Mouse (Mus musculus) T-helper 1 cell (primary cell): ENCODE data around the gene Gbgt1.

Experiments used
- in situ Hi-C: fragments of 300-600 bp; cut with MboI, MseI; formaldehyde crosslinking; loops from one replicate; pipeline ENCODE4 v1.15.1; 2025; ENCODE audit warnings: high pct_unique_total_duplicates

Gbgt1 gene

DNA sequence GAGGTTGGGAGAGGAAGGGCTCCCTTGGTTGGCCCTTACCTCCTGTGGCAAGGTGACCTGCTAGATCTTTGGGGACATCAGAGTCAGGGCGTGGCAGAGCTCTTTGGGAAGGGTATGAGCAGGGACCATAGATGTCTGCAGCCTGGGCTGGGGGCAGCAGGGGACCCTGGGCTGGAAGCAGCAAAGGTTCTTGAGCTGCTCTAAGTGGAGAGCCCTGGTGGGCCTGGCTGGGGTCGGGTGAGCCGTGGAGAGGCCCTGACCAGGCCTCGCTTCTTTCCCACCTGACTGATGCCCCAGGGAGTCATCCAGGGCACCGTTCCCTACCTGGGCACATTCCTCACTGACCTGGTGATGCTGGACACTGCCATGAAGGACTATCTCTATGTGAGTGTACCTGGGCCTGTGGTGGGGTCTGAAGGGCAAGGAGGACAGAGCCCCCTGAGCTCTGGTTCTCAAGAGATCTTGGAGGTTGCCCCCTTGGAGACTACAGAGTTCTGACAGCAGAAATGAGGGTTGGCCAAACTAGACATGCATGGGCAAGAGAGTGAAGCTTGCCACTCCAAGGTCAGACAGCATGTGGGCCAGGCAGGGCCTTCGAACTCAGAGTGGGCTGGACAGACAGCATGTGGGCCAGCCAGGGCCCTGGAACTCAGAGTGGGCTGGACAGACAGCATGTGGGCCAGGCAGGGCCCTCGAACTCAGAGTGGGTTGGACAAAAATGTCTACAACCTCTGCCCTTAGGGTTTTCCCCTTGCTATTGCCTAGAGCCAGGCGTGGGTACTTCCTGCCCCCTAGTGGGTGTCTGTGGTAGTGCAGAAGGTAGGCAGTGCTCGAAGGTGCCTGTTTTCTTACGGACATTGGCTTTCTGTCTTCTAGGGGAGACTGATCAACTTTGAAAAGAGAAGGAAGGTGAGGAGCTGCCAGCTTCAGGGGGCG is 50.8 kb downstream of the Gbgt1 start:
- in situ Hi-C loops, result loop anchor here (5.0 kb wide), 1 partner anchor 35 kb away; the partner anchor contains the start of gene Ralgds

DNA sequence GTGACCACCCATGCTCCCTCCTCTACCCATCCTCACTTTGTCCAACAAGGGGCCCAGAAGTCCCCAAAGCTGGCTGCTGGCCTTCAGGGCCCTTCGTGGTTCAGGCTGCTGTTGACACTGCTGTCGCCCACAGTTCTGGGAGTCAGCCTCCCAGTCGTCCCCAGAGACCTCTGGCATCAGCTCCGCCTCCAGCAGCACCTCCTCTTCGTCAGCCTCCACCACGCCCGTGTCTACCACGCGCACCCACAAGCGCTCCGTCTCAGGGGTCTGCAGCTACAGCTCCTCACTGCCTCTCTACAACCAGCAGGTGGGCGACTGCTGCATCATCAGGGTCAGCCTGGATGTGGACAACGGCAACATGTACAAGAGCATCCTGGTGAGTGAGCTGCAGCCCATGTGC is 52.5 kb downstream of the Gbgt1 start:
- in situ Hi-C loops, result loop anchor here (5.0 kb wide), 1 partner anchor 37 kb away; the partner anchor contains the start of gene Ralgds

DNA sequence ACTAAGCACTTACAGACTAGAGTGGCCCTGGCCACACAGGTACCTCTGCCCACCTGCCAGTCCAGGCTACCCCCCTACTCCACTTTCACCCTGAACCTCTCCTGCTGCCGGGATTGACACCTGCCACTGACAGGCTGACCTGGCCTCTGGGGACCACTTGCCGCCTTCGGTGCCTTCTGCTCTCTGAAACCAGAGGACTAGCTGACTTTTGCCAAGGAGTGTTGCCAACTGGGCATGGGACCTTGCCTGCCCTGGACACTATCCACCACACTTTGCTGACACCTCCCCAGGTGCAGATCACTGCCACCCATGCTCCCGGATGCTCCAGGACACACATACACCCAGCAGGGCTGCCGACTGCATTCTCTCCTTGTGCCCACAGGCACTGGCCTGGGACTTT is 55.6 kb downstream of the Gbgt1 start:
- in situ Hi-C loops, result no loop called here
